Mouse (Mus musculus) megakaryocyte, adult 5-6 weeks (primary cell): ENCODE measurements around the gene Olfr309. TPM values are rescaled to one million over a fixed set of nuclear protein-coding genes. Genes with fewer than 3 reads are reported as not detected.
"Not testable (repeated sequence)": the region's sequence is repeated elsewhere in the genome, so short reads cannot be mapped to it uniquely, and the experiment has no call there.

Experiments
- ATAC-seq: 2 replicates; pipeline ENCODE4 v1.8.0; 2016; ENCODE audit warnings: mild to moderate bottlenecking, inconsistent platforms; ENCODE audit not compliant: poor library complexity, severe bottlenecking
- total RNA-seq, 2 experiments: library from RNA; stranded (forward) in 1 of 2; stranded (reverse) in 1 of 2; fragments of 153-499, 151-499 nt in 1 of 2; fragments of 221-1000, 200-1000 nt in 1 of 2; gene quantifications; 2 replicates each; pipeline versions ENCODE4 v1.2.3 to v1.2.4; 2015 to 2017

Olfr309 gene
- total RNA-seq (2015) (not detected in 2 replicates), total RNA-seq (2017) (not detected in 2 replicates)

DNA sequence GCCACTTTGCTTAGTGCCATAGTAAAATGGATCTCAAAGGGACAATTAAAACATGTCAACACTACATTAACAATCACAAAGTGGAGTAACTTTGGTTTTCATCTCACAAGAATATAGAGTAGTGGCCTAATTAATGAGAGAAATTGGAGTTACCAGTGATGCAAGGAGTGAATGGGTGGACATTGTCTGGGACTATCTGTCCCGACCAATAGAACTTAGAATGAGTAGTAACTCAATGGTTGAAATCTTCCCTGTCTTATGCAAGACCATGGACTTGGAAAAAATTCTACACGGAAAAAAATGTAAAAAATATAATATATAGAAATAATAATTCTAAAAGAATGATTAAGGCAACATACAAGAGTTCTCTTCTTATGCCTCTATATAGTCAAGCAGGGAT, at the start of gene Olfr309:
Olfr309 (minus strand) TSS at position 101 of the 400 bp plus-strand sequence.
- ATAC-seq = no peak

- not testable (repeated sequence) for ATAC-seq
These were observed 32.8 kb upstream of the Olfr309 start for GRCm38 (mm10) chr7:86346296-86346695.

DNA sequence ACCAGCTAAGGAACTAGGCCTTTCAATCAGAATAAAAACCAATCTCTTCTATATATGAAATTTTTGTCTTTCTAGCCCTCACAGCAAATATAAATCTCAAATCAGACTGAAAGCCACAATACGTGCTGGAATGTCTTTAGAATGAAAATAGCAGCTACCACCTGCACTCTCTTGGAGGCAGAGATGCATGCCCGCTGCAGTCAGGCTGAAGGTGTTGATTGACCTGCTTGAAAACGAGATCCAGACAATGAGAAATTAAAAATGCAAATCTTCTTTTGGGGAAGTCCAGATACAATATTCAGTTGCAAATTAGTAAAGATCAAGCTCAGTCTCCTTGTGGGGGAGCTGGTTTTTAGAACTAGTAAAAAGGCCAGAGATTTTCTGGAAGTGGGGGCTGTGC, 30.7 kb upstream of the Olfr309 start:
- ATAC-seq = no peak

DNA sequence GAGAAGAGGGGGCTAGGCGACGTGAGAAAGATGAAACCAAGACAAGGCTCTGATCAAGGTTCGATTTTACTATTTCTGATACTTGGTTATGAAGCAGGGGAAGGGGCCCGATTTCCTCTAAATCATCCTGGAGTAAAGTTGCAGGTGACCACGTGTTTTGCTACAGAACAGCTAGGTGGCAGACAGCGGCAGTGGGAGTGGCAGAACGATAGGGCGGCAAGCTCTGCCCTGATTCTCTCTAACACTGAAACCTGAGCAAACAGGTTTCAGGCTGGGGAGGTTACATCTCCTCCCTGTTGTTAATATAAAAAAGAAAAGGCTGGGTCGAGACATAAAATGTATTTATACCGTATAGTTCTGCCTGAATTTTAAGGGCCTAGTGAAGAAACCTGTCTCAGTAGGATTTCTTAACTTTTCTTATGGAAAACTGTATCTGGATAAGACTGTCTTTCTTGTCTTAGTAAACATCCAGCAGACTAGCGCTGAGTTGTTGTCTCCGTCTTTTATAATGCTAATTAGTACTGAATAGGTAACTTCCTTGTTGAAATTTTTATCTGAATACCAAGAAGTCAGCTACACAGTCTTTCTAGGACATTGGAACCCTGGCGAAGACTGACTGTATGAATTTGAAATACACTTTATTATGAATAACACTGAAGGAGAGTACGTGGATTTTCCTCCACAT, 29.5 kb upstream of the Olfr309 start:
- ATAC-seq = no peak

DNA sequence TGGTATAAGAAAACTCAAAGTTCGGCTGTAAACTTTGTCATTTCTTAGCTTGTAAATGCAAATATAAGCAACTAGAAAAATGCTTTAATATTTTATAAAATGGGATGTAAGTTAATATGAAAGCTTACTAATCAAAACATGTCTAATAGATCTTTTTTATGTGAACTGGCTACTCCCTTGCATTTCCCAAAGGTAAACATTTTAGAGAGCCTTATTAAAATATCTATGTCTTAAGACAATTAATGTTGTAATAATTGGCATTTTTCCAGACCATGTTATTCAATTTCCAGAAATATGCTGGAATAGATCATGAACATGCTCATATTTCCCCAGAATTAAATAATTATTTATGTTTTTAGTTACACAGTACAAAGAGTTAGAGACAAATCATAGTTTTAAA, 24.0 kb upstream of the Olfr309 start, which contains the start of gene Olfr307:
Olfr307 (minus strand) TSS at position 101 of the 400 bp plus-strand sequence.
- no peak for ATAC-seq

DNA sequence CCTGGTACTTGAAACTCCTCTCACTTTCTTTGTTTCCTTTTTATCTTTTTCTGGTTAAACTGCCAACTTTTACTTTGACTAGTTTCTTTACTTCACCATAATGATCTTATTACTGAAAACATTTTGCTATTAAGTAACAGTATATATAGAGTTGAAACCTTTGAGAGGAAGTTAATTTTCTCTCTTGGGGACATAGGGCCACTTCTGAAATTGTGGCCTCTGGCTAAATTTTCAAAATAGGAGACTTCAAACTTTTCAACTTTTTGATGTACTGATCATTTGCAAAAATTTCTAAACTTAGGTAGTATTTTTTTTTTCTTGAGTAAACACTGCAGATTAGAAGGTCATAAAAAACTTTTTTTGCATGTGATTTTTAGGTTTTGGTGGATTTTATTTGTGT, 12.0 kb upstream of the Olfr309 start, which contains the start of gene Olfr308:
Olfr308 (minus strand) TSS at position 101 of the 400 bp plus-strand sequence.
- no peak for ATAC-seq

- ATAC-seq = no peak
These were observed 7.8 kb upstream of the Olfr309 start for GRCm38 (mm10) chr7:86321323-86321722.

GRCm38 (mm10) chr7:86277072-86277471, 36.4 kb downstream of the Olfr309 start, which contains the start of gene Olfr310:
Olfr310 (minus strand) TSS chr7:86277172.
- no peak for ATAC-seq

Other genes with a start within 250 kb of the Olfr309 start
- not detected in 2 replicates for gene Vmn2r75, start 141.9 kb downstream of the Olfr309 start, total RNA-seq (2015)
- gene Vmn2r75, start 141.9 kb downstream of the Olfr309 start, total RNA-seq (2017) = not detected in 2 replicates
- gene Vmn2r76, start 67.4 kb downstream of the Olfr309 start, total RNA-seq (2015) = not detected in 2 replicates
- under 0.01 TPM in 1 of 2 replicates, not detected in the other for gene Vmn2r76, start 67.4 kb downstream of the Olfr309 start, total RNA-seq (2017)
- not detected in 2 replicates for gene Olfr310, start 36.5 kb downstream of the Olfr309 start, total RNA-seq (2015)
- gene Olfr310, start 36.5 kb downstream of the Olfr309 start, total RNA-seq (2017) = not detected in 2 replicates
- gene Olfr308, start 11.9 kb upstream of the Olfr309 start, total RNA-seq (2015) = not detected in 2 replicates
- not detected in 2 replicates for gene Olfr308, start 11.9 kb upstream of the Olfr309 start, total RNA-seq (2017)
- not detected in 2 replicates for gene Olfr307, start 23.9 kb upstream of the Olfr309 start, total RNA-seq (2015)
- not detected in 2 replicates for gene Olfr307, start 23.9 kb upstream of the Olfr309 start, total RNA-seq (2017)
- not detected in 2 replicates for gene Olfr305, start 53.2 kb upstream of the Olfr309 start, total RNA-seq (2015)
- gene Olfr305, start 53.2 kb upstream of the Olfr309 start, total RNA-seq (2017) = not detected in 2 replicates
- not detected in 2 replicates for gene Olfr304, start 73.0 kb upstream of the Olfr309 start, total RNA-seq (2015)
- not detected in 2 replicates for gene Olfr304, start 73.0 kb upstream of the Olfr309 start, total RNA-seq (2017)
- gene Olfr303, start 84.1 kb upstream of the Olfr309 start, total RNA-seq (2015) = not detected in 2 replicates
- gene Olfr303, start 84.1 kb upstream of the Olfr309 start, total RNA-seq (2017) = not detected in 2 replicates
- not detected in 2 replicates for gene Olfr301, start 90.1 kb upstream of the Olfr309 start, total RNA-seq (2015)
- not detected in 2 replicates for gene Olfr301, start 90.1 kb upstream of the Olfr309 start, total RNA-seq (2017)
- gene Olfr299, start 146.2 kb upstream of the Olfr309 start, total RNA-seq (2015) = not detected in 2 replicates
- gene Olfr299, start 146.2 kb upstream of the Olfr309 start, total RNA-seq (2017) = not detected in 2 replicates
- gene Olfr298, start 178.8 kb upstream of the Olfr309 start, total RNA-seq (2015) = not detected in 2 replicates
- gene Olfr298, start 178.8 kb upstream of the Olfr309 start, total RNA-seq (2017) = not detected in 2 replicates
- not detected in 2 replicates for gene Olfr297, start 206.3 kb upstream of the Olfr309 start, total RNA-seq (2015)
- not detected in 2 replicates for gene Olfr297, start 206.3 kb upstream of the Olfr309 start, total RNA-seq (2017)